20 mouse cellular contexts compared by ENCODE assay signal in the genomic region with DNA sequence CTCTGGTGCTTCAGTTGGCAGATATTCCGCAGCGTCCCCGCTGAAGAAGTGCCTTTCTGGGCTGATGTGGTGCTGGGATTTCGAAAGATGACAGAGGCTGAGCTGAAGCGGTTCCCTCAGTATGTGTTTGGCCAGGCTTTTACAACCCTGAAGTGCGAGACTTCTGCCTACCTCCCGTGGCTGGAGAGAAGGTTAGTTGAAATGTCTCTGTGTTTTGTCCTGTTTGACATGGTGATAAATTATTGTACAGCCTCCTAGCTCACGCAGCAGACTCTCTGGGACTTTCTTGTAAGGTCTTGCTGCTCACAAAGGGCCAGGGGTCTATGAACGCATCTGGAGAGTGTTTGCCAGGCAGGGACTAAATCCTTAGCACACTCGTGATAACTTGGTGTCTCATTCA. TPM values are rescaled to one million over a fixed set of nuclear protein-coding genes. Genes with fewer than 3 reads are reported as not detected.
DNase-seq lines count a peak whose midpoint lies in the region; ATAC-seq and TF ChIP-seq lines count a peak whose summit lies in the region.
"Had no signal": no experiment of that assay in that cellular context is flagged by ENCODE, and none has a peak within 500 bp of the region (broad histone marks: within the 10 kb centered on the region; RNA-seq: fewer than 3 reads in every experiment).

No protein-coding gene starts in this region.

- TF ChIP-seq CTCF in left cerebral cortex, adult 2 months (IDR thresholded peaks at IDR 0.05), result no peak

- H3K4me1 ChIP-seq in heart, embryonic 16.5 days (ENCODE audit: control insufficient read depth, insufficient read depth, low read length), result 0 out of 2 replicates have a peak, but pooled peaks cover 5% of the 10 kb centered on the region
- H3K4me1 ChIP-seq in limb, embryonic 10.5 days, result peaks cover 41% of the 10 kb centered on the region
- H3K4me1 ChIP-seq in midbrain, embryonic 15.5 days, result 0 out of 2 replicates have a peak, but pooled peaks cover 11% of the 10 kb centered on the region

- H3K9me3 ChIP-seq in heart, embryonic 16.5 days (replicated peaks; ENCODE audit: control insufficient read depth, low read length), result no peaks in the 10 kb centered on the region
- H3K9me3 ChIP-seq in limb, embryonic 10.5 days (replicated peaks), result no peaks in the 10 kb centered on the region
- H3K9me3 ChIP-seq in midbrain, embryonic 15.5 days, result no peaks in the 10 kb centered on the region
- H3K9me3 ChIP-seq: embryonic facial prominence, embryonic 13.5 days; limb, embryonic 15.5 days had no signal

- H3K27ac ChIP-seq in heart, embryonic 16.5 days (ENCODE audit: low read length), result peak overlapping the region; percentile 46
- peak overlapping the region; percentile 77 for H3K27ac ChIP-seq in left cerebral cortex, adult 2 months
- peak overlapping the region; percentile 63; the same call in 1 of the 2 replicates for H3K27ac ChIP-seq in limb, embryonic 10.5 days
- H3K27ac ChIP-seq in midbrain, embryonic 15.5 days, result no peak overlapping the region
- H3K27ac ChIP-seq: embryonic facial prominence, embryonic 13.5 days; gastrocnemius, adult 2 months; hindbrain, postnatal 0 days; limb, embryonic 15.5 days had no signal

- intact Hi-C loops in left cerebral cortex, adult 2 months (cut with DNase I), result loop anchor here (5.0 kb wide), 1 partner anchor 205 kb away; no protein-coding TSS in a partner anchor
- intact Hi-C loops in left cerebral cortex, postnatal 25 days (cut with DNase I), result no loop called here

- H3K27me3 ChIP-seq in heart, embryonic 16.5 days (ENCODE audit: control insufficient read depth, insufficient read depth, low read length), result no peaks in the 10 kb centered on the region
- 0 out of 2 replicates have a peak, but pooled peaks cover 5% of the 10 kb centered on the region for H3K27me3 ChIP-seq in limb, embryonic 10.5 days (ENCODE audit: low read depth, poor library complexity, severe bottlenecking)
- no peaks in the 10 kb centered on the region; the same call in 1 of the 2 replicates for H3K27me3 ChIP-seq in midbrain, embryonic 15.5 days (replicated peaks)
- H3K27me3 ChIP-seq: embryonic facial prominence, embryonic 13.5 days; limb, embryonic 15.5 days had no signal

- no peak for DNase-seq in heart, adult 11 months
- DNase-seq in left cerebral cortex, adult 2 months (ENCODE audit: extremely low spot score in 1 of 2, low spot score in 2 of 2), result no peak
- DNase-seq in left cerebral cortex, postnatal 25 days (ENCODE audit: low spot score in 2 of 2), result no peak
- DNase-seq in limb, embryonic 10.5 days (ENCODE audit: low spot score), result no peak
- DNase-seq: cerebellum, postnatal 14 days; gastrocnemius, adult 2 months; kidney, postnatal 10 days; lung, postnatal 10 days; thymus, postnatal 14 days had no signal

- no peak overlapping the region for H3K9ac ChIP-seq in heart, embryonic 16.5 days (ENCODE audit: low read length)
- no peak overlapping the region for H3K9ac ChIP-seq in midbrain, embryonic 15.5 days
- H3K9ac ChIP-seq: embryonic facial prominence, embryonic 13.5 days; limb, embryonic 15.5 days had no signal

- 28% methylated on average over 10 of the region's 10 CpGs for WGBS in heart, embryonic 16.5 days
- 17% methylated on average over 10 of the region's 10 CpGs for WGBS in limb, embryonic 10.5 days
- WGBS in midbrain, embryonic 15.5 days, result 76% methylated on average over 10 of the region's 10 CpGs

- no peak for ATAC-seq in heart, embryonic 16.5 days (replicated peaks; ENCODE audit: extremely low read depth, insufficient read depth, low FRiP score)
- ATAC-seq in midbrain, embryonic 15.5 days (replicated peaks), result no peak
- no peak for ATAC-seq in cerebellum, adult (ENCODE audit: insufficient number of reproducible peaks, low FRiP score, low TSS enrichment)
- ATAC-seq: forebrain, embryonic 16.5 days; hindbrain, postnatal 0 days; midbrain, embryonic 16.5 days had no signal

- no peak overlapping the region for H3K4me3 ChIP-seq in heart, embryonic 16.5 days (ENCODE audit: low read length)
- H3K4me3 ChIP-seq in left cerebral cortex, adult 2 months, result no peak overlapping the region
- H3K4me3 ChIP-seq in limb, embryonic 10.5 days, result no peak overlapping the region
- no peak overlapping the region for H3K4me3 ChIP-seq in midbrain, embryonic 15.5 days
- H3K4me3 ChIP-seq: embryonic facial prominence, embryonic 13.5 days; gastrocnemius, adult 2 months; limb, embryonic 15.5 days had no signal

- H3K4me2 ChIP-seq in heart, embryonic 16.5 days (ENCODE audit: low read depth, low read length), result no peak overlapping the region
- no peak overlapping the region for H3K4me2 ChIP-seq in midbrain, embryonic 15.5 days
- H3K4me2 ChIP-seq: embryonic facial prominence, embryonic 13.5 days; limb, embryonic 15.5 days had no signal

- peaks cover under 1% of the 10 kb centered on the region; the same call in 1 of the 2 replicates for H3K36me3 ChIP-seq in heart, embryonic 16.5 days (ENCODE audit: control insufficient read depth, insufficient read depth)
- H3K36me3 ChIP-seq in limb, embryonic 10.5 days, result no peaks in the 10 kb centered on the region
- H3K36me3 ChIP-seq in midbrain, embryonic 15.5 days (replicated peaks), result no peaks in the 10 kb centered on the region
- H3K36me3 ChIP-seq: embryonic facial prominence, embryonic 13.5 days; limb, embryonic 15.5 days had no signal

RNA-seq across cellular contexts. Expression of a gene that starts 7.5 kb away (rescaled TPM):
- 25.0 and 27.3 TPM in 2 replicates for polyA plus RNA-seq in heart, embryonic 16.5 days (2015; fragmentation: Nextera tagmentation; extraction: Ambion mirVana)
- 10 to 100 TPM; 12.9 to 13.5 TPM for total RNA-seq in left cerebral cortex, adult 2 months (2021)
- total RNA-seq in left cerebral cortex, postnatal 25 days (2021), result 1 to 10 TPM; 9.0 to 9.6 TPM
- polyA plus RNA-seq in limb, embryonic 10.5 days (2016; fragmentation: Nextera tagmentation; extraction: Ambion mirVana), result 0.08 and 0.34 TPM in 2 replicates
- 0.82 and 0.98 TPM in 2 replicates for polyA plus RNA-seq in midbrain, embryonic 15.5 days (2015; fragmentation: Nextera tagmentation; extraction: Ambion mirVana)
- total RNA-seq: ES-E14; granulocyte monocyte progenitor cell, adult 5-6 weeks; megakaryocyte, adult 5-6 weeks had no signal

RNA-seq across cellular contexts. Expression of a gene that starts 45.8 kb away (rescaled TPM):
- 2.1 and 2.5 TPM in 2 replicates for polyA plus RNA-seq in heart, embryonic 16.5 days (2015; fragmentation: Nextera tagmentation; extraction: Ambion mirVana)
- total RNA-seq in left cerebral cortex, adult 2 months (2021), result 1 to 10 TPM; 1.6 to 2.8 TPM
- total RNA-seq in left cerebral cortex, postnatal 25 days (2021), result 1 to 10 TPM; 2.1 to 2.2 TPM
- 1.6 and 1.8 TPM in 2 replicates for polyA plus RNA-seq in limb, embryonic 10.5 days (2016; fragmentation: Nextera tagmentation; extraction: Ambion mirVana)
- polyA plus RNA-seq in midbrain, embryonic 15.5 days (2015; fragmentation: Nextera tagmentation; extraction: Ambion mirVana), result 0.47 and 0.71 TPM in 2 replicates
- total RNA-seq: hindbrain, postnatal 0 days; megakaryocyte, adult 5-6 weeks had no signal

Comparison
In these comparisons a context has a peak if more than half of its experiments do, and no peak if none do; other contexts are left out.
1. RNA of a gene that starts 7.5 kb away (polyA plus RNA-seq): 25.0 to 27.3 TPM in heart, embryonic 16.5 days; 0.82 to 0.98 TPM in midbrain, embryonic 15.5 days and 0.08 to 0.34 TPM in limb, embryonic 10.5 days; every median in the first group is over 10 times any median in the second.